Mouse (Mus musculus): ENCODE results near the gene Ankrd11.

DNA sequence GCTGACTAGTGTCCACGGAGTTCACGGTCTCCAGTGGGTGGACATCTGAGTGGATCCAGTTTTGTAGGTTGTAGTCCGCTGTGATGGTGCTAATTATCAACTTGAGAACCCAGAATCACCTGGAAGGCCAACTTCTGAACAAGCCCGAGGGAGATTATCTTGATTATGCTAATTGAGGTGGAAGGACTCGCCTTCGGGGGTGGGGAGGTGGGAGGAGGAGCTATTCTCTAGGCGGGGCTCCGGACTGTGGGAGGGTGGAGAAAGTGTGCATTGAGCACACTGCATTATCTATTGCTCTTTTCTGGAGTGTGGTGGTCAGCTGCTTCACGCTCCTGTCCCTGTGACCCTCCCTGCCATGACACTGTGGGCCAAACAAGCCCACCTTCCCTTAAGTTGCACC is 170.4 kb downstream of the Ankrd11 start:
- TF ChIP-seq CTCF (IDR thresholded peaks at IDR 0.05; ENCODE audit: extremely low read depth, insufficient read depth, insufficient read length, insufficient replicate concordance) (no peak), POLR2A (IDR thresholded peaks at IDR 0.05; ENCODE audit: low read depth, low read length) (no peak)

All from spleen, adult 2 months (tissue).